Mouse (Mus musculus): ENCODE measurements around the gene Rhox9. TPM values are rescaled to one million over a fixed set of nuclear protein-coding genes. Genes with fewer than 3 reads are reported as not detected.

Rhox9 gene
- not detected for total RNA-seq (2023)

GRCm38 (mm10) chrX:37901670-37902069 is at the start of gene Rhox9:
Gene Rhox9 (minus strand): TSS chrX:37901770.

DNA sequence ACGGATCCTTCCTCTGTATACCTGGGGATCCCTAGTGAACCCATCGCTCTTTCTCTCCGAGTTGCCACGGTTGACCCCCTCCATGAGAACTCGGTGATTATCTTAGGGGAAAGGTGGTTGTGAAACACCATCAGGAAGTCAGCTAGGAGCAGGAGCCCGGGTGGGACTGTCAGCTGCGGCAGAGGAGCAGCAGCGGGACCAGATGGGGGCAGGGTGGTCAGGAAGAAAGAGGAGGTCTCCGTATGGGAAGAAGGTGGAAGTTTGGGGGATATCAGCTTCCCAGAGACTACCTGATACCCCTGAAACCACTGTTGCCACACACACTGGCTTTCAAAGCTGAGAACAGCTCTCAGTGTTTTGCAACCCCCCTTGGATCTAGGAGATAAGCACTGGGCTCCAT is 4.4 kb downstream of the Rhox9 start, which contains the start of gene Rhox7b:
Gene Rhox7b (minus strand): TSS at position 101 of the 400 bp plus-strand sequence.

GRCm38 (mm10) chrX:37878844-37879243 is 22.7 kb downstream of the Rhox9 start, which contains the start of gene Rhox8:
Gene Rhox8 (minus strand): TSS chrX:37878944.

Other genes with a start within 250 kb of the Rhox9 start
- gene Rhox3h, start 233.0 kb downstream of the Rhox9 start, total RNA-seq (2023): not detected
- not detected for gene Rhox2h, start 228.5 kb downstream of the Rhox9 start, total RNA-seq (2023)
- gene Rhox5, start 96.9 kb downstream of the Rhox9 start, total RNA-seq (2023): not detected
- gene Rhox6, start 74.9 kb downstream of the Rhox9 start, total RNA-seq (2023): not detected
- not detected for gene Rhox7a, start 70.1 kb downstream of the Rhox9 start, total RNA-seq (2023)
- not detected for gene Rhox8, start 22.8 kb downstream of the Rhox9 start, total RNA-seq (2023)
- not detected for gene Rhox7b, start 4.5 kb downstream of the Rhox9 start, total RNA-seq (2023)
- not detected for gene Btg1-ps1, start 117.0 kb upstream of the Rhox9 start, total RNA-seq (2023)
- gene Btg1-ps2, start 141.3 kb upstream of the Rhox9 start, total RNA-seq (2023): not detected
- not detected for gene Rhox10, start 164.7 kb upstream of the Rhox9 start, total RNA-seq (2023)
- gene Rhox11, start 183.4 kb upstream of the Rhox9 start, total RNA-seq (2023): not detected
- not detected for gene Rhox12, start 209.1 kb upstream of the Rhox9 start, total RNA-seq (2023)
- gene Rhox13, start 219.4 kb upstream of the Rhox9 start, total RNA-seq (2023): not detected

Data from B cell, adult 67 days (primary cell).